Mouse (Mus musculus) bone marrow macrophage, adult 2 months (primary cell): ENCODE measurements around the gene Atp5j2. TPM values are rescaled to one million over a fixed set of nuclear protein-coding genes. Genes with fewer than 3 reads are reported as not detected.

ENCODE experiments used
- H3K27ac ChIP-seq: 2 replicates; pipeline ENCODE4 v1.5.1; 2012; ENCODE audit warnings: low read depth, low read length; ENCODE audit not compliant: insufficient read depth
- H3K4me1 ChIP-seq: 2 replicates; pipeline ENCODE4 v1.6.1; 2012; ENCODE audit warnings: low read length; ENCODE audit not compliant: control insufficient read depth, insufficient read depth
- H3K4me3 ChIP-seq: 2 replicates; pipeline ENCODE4 v1.5.1; 2012; ENCODE audit warnings: mild to moderate bottlenecking, low read length, moderate library complexity; ENCODE audit not compliant: insufficient read depth
- CTCF ChIP-seq: IDR thresholded peaks from 2 replicates; pipeline ENCODE4 v1.5.1; 2012; ENCODE audit warnings: low read depth, mild to moderate bottlenecking, low read length, moderate library complexity
- POLR2A ChIP-seq: IDR thresholded peaks from 2 replicates; pipeline ENCODE4 v1.6.1; 2012; ENCODE audit warnings: mild to moderate bottlenecking, low read depth, low read length, borderline replicate concordance
- polyA plus RNA-seq: library from polyadenylated mRNA; stranded (reverse); fragments of >200 nt; gene quantifications from 2 replicates; pipeline ENCODE4 v1.2.4, GENCODE M21; 2012; ENCODE audit not compliant: missing spikeins, insufficient read depth, insufficient read length

Gene Atp5j2
- polyA plus RNA-seq, 1 experiment = 271 TPM

GRCm38 (mm10) chr5:145167306-145167661 is 24.6 kb downstream of the Atp5j2 start:
- H3K4me1 ChIP-seq = peaks cover 11% of the 10 kb centered on the region
- H3K4me3 ChIP-seq = peak overlapping the region; percentile 84
- TF ChIP-seq CTCF (no peak), POLR2A (no peak)
- H3K27ac ChIP-seq = peak overlapping the region; percentile 53

- peaks cover 11% of the 10 kb centered on the region for H3K4me1 ChIP-seq
- peak within 1 kb of the TSS; percentile 84 for H3K4me3 ChIP-seq
- TF ChIP-seq POLR2A (peak; percentile 58; the same call in 1 of the 2 replicates), CTCF (0 out of 2 replicates have a peak, but pooled peaks have one; percentile 21)
- H3K27ac ChIP-seq = peak within 1 kb of the TSS; percentile 77
Measured at GRCm38 (mm10) chr5:145166536-145167305, 25.1 kb downstream of the Atp5j2 start, which contains the start of the genes Ptcd1 and Cpsf4. Gene Ptcd1, minus strand, starts transcription at chr5:145167108. Gene Cpsf4, plus strand, starts transcription at chr5:145167213.

GRCm38 (mm10) chr5:145165184-145165583 is 26.7 kb downstream of the Atp5j2 start:
- Histone ChIP-seq H3K4me1 (peaks cover 11% of the 10 kb centered on the region), H3K27ac (no peak overlapping the region)

GRCm38 (mm10) chr5:145164710-145165109 is 27.2 kb downstream of the Atp5j2 start:
- H3K27ac ChIP-seq = no peak overlapping the region
- H3K4me3 ChIP-seq = no peak overlapping the region
- H3K4me1 ChIP-seq = peaks cover 11% of the 10 kb centered on the region
- TF ChIP-seq CTCF (no peak), POLR2A (no peak)

More at GRCm38 (mm10) chr5:145165184-145165583, 26.7 kb downstream of the Atp5j2 start:
- TF ChIP-seq POLR2A (no peak), CTCF (no peak)
- no peak overlapping the region for H3K4me3 ChIP-seq

GRCm38 (mm10) chr5:145161361-145161760 is 30.5 kb downstream of the Atp5j2 start:
- Histone ChIP-seq H3K4me1 (peaks cover 4% of the 10 kb centered on the region; the same call in 1 of the 2 replicates), H3K4me3 (no peak overlapping the region), H3K27ac (no peak overlapping the region)
- TF ChIP-seq CTCF (no peak), POLR2A (no peak)

GRCm38 (mm10) chr5:145152690-145153089 is 39.2 kb downstream of the Atp5j2 start:
- TF ChIP-seq CTCF = no peak
- no peak for TF ChIP-seq POLR2A
- H3K4me1 ChIP-seq = no peaks in the 10 kb centered on the region
- H3K4me3 ChIP-seq = no peak overlapping the region
- H3K27ac ChIP-seq = no peak overlapping the region

GRCm38 (mm10) chr5:145149294-145149693 is 42.6 kb downstream of the Atp5j2 start:
- H3K4me3 ChIP-seq = no peak overlapping the region
- no peak overlapping the region for H3K27ac ChIP-seq
- H3K4me1 ChIP-seq = no peaks in the 10 kb centered on the region
- TF ChIP-seq POLR2A (no peak), CTCF (no peak)

GRCm38 (mm10) chr5:145147748-145148147 is 44.1 kb downstream of the Atp5j2 start:
- TF ChIP-seq CTCF (no peak), POLR2A (no peak)
- Histone ChIP-seq H3K4me1 (no peaks in the 10 kb centered on the region), H3K4me3 (no peak overlapping the region), H3K27ac (no peak overlapping the region)

GRCm38 (mm10) chr5:145140611-145141010 is 51.3 kb downstream of the Atp5j2 start:
- H3K27ac ChIP-seq = peak overlapping the region; percentile 97

More at GRCm38 (mm10) chr5:145140611-145141010, 51.3 kb downstream of the Atp5j2 start:
- no peak for TF ChIP-seq POLR2A
- TF ChIP-seq CTCF = no peak
- peaks cover 13% of the 10 kb centered on the region for H3K4me1 ChIP-seq
- peak overlapping the region; percentile 96 for H3K4me3 ChIP-seq
